Mouse (Mus musculus) lung, postnatal 4 days (tissue): Measurements from ENCODE around the gene Asb7.

Source experiments
- DNase-seq, 2 experiments: peaks; one replicate each; pipeline ENCODE4 v3.0.0; 2021

Gene Asb7

GRCm38 (mm10) chr7:66652216-66652615, 37.2 kb downstream of the Asb7 start:
- DNase-seq: no peak

- no peak for DNase-seq
Measured at GRCm38 (mm10) chr7:66650883-66651282, 38.5 kb downstream of the Asb7 start.

GRCm38 (mm10) chr7:66649181-66649580, 40.2 kb downstream of the Asb7 start:
- no peak for DNase-seq

- no peak for DNase-seq
Measured at GRCm38 (mm10) chr7:66645736-66646135, 43.7 kb downstream of the Asb7 start.

GRCm38 (mm10) chr7:66633351-66633750, 56.0 kb downstream of the Asb7 start:
- DNase-seq: no peak

- DNase-seq: no peak
Measured at GRCm38 (mm10) chr7:66630154-66630800, 59.1 kb downstream of the Asb7 start.

- no peak for DNase-seq
Measured at GRCm38 (mm10) chr7:66629419-66629818, 60.0 kb downstream of the Asb7 start.

- DNase-seq: peak; percentile 41 to 75
Measured at GRCm38 (mm10) chr7:66623436-66623835, 66.0 kb downstream of the Asb7 start.

- DNase-seq: no peak
Measured at GRCm38 (mm10) chr7:66601846-66602245, 87.5 kb downstream of the Asb7 start.

- no peak for DNase-seq
Measured at GRCm38 (mm10) chr7:66600622-66601610, 88.5 kb downstream of the Asb7 start.

GRCm38 (mm10) chr7:66600126-66600525, 89.3 kb downstream of the Asb7 start:
- no peak for DNase-seq

- DNase-seq: no peak
Measured at GRCm38 (mm10) chr7:66597900-66598299, 91.5 kb downstream of the Asb7 start.
